Mouse (Mus musculus): ENCODE results near the gene Srpk3.
"Not testable (repeated sequence)": the region's sequence is repeated elsewhere in the genome, so short reads cannot be mapped to it uniquely, and the experiment has no call there.

Gene Srpk3

GRCm38 (mm10) chrX:73774168-73774760 is at the start of gene Srpk3:
Gene Srpk3, plus strand, starts transcription at chrX:73774405.
- DNase-seq: no peak

- no peak for DNase-seq
These were observed 43.3 kb upstream of the Srpk3 start for GRCm38 (mm10) chrX:73730908-73731307.

GRCm38 (mm10) chrX:73738155-73738554 is 36.0 kb upstream of the Srpk3 start:
- no peak for DNase-seq

GRCm38 (mm10) chrX:73739151-73739550 is 35.1 kb upstream of the Srpk3 start:
- no peak for DNase-seq

- not testable (repeated sequence) for DNase-seq
These were observed 34.4 kb upstream of the Srpk3 start for GRCm38 (mm10) chrX:73739841-73740240.

GRCm38 (mm10) chrX:73744774-73745481 is 29.3 kb upstream of the Srpk3 start:
- DNase-seq: no peak

GRCm38 (mm10) chrX:73748977-73749376 is 25.2 kb upstream of the Srpk3 start:
- DNase-seq: no peak

GRCm38 (mm10) chrX:73756334-73757140 is 17.7 kb upstream of the Srpk3 start, which contains the start of gene Plxnb3:
Gene Plxnb3, plus strand, starts transcription at chrX:73757090.
- peak; percentile 38 for DNase-seq

GRCm38 (mm10) chrX:73758611-73759290 is 15.5 kb upstream of the Srpk3 start:
- peak; percentile 76 for DNase-seq

- peak; percentile 21 for DNase-seq
These were observed 8.9 kb upstream of the Srpk3 start for GRCm38 (mm10) chrX:73765311-73765710.

- DNase-seq: peak; percentile 7
These were observed 6.9 kb upstream of the Srpk3 start for GRCm38 (mm10) chrX:73767267-73767666.

GRCm38 (mm10) chrX:73774802-73775483 is 738 bp downstream of the Srpk3 start:
- no peak for DNase-seq

GRCm38 (mm10) chrX:73782227-73782626 is 8.0 kb downstream of the Srpk3 start:
- no peak for DNase-seq

- DNase-seq: no peak
These were observed 11.5 kb downstream of the Srpk3 start for GRCm38 (mm10) chrX:73785666-73786065.

GRCm38 (mm10) chrX:73786364-73787224 is 12.4 kb downstream of the Srpk3 start, which contains the start of the genes Idh3g and Ssr4:
Gene Idh3g, minus strand, starts transcription at chrX:73786897.
Gene Ssr4, plus strand, starts transcription at chrX:73787028.
- DNase-seq: peak; percentile 97

GRCm38 (mm10) chrX:73787225-73787558 is 13.0 kb downstream of the Srpk3 start:
- DNase-seq: no peak

GRCm38 (mm10) chrX:73788501-73788900 is 14.3 kb downstream of the Srpk3 start:
- no peak for DNase-seq

- DNase-seq: no peak
These were observed 18.8 kb downstream of the Srpk3 start for GRCm38 (mm10) chrX:73793039-73793438.

- DNase-seq: no peak
These were observed 19.3 kb downstream of the Srpk3 start for GRCm38 (mm10) chrX:73793505-73793904.

GRCm38 (mm10) chrX:73797511-73797910 is 23.3 kb downstream of the Srpk3 start:
- DNase-seq: no peak

- DNase-seq: peak; percentile 88
These were observed 24.3 kb downstream of the Srpk3 start for GRCm38 (mm10) chrX:73798502-73798901.

All from cerebellum, adult 9-11 months (tissue).